Mouse (Mus musculus) kidney, embryonic 16.5 days (tissue): Measurements from ENCODE around the gene Efs. TPM values are rescaled to one million over a fixed set of nuclear protein-coding genes. Genes with fewer than 3 reads are reported as not detected.

Experiments
- ATAC-seq: fragments of 200-750 bp; cut with Nextera tagmentation; 2 replicates; pipeline ENCODE4 v1.8.0; 2017; ENCODE audit warnings: moderate TSS enrichment; ENCODE audit not compliant: low FRiP score, low TSS enrichment
- H3K27ac ChIP-seq: fragments of 300-500 bp; sonication (generic); 2 replicates; pipeline ENCODE4 v1.5.1; 2014; ENCODE audit warnings: low read length
- H3K27me3 ChIP-seq: fragments of 300-500 bp; sonication (generic); 2 replicates; pipeline ENCODE4 v1.6.1; 2014; ENCODE audit warnings: low read length, control low read depth, mixed read lengths; ENCODE audit not compliant: insufficient read depth
- H3K36me3 ChIP-seq: fragments of 300-500 bp; sonication (generic); 2 replicates; pipeline ENCODE4 v1.6.1; 2014; ENCODE audit warnings: low read length, control low read depth, mixed read lengths; ENCODE audit not compliant: insufficient read depth
- H3K4me1 ChIP-seq: fragments of 300-500 bp; sonication (generic); 2 replicates; pipeline ENCODE4 v1.6.1; 2014; ENCODE audit warnings: low read length, control low read depth, mixed read lengths; ENCODE audit not compliant: insufficient read depth
- H3K4me2 ChIP-seq: fragments of 300-500 bp; sonication (generic); replicated peaks from 2 replicates; pipeline ENCODE4 v1.6.1; 2014; ENCODE audit warnings: low read depth, low read length
- H3K4me3 ChIP-seq: fragments of 300-500 bp; sonication (generic); 2 replicates; pipeline ENCODE4 v1.5.1; 2014; ENCODE audit warnings: mild to moderate bottlenecking, low read length
- H3K9ac ChIP-seq: fragments of 300-500 bp; sonication (generic); replicated peaks from 2 replicates; pipeline ENCODE4 v1.6.1; 2014; ENCODE audit warnings: low read length
- H3K9me3 ChIP-seq: fragments of 300-500 bp; sonication (generic); 2 replicates; pipeline ENCODE4 v1.6.1; 2016; ENCODE audit warnings: low read length, control low read depth
- WGBS: fragments of 180-500 bp; shearing (Covaris S2); extraction: QIAGEN DNeasy Blood & Tissue Kit; methylation state at CpG from one replicate; pipeline ENCODE4 v1.1.7; 2014; 5-methylcytosine and 5-hydroxymethylcytosine counted together
- polyA plus RNA-seq: library from polyadenylated mRNA; unstranded; fragments of >200 nt; fragmentation: Nextera tagmentation; extraction: Ambion mirVana; gene quantifications from 2 replicates; pipeline ENCODE4 v1.2.1, GENCODE M21; 2015

The Efs gene
- polyA plus RNA-seq, 1 experiment from 2014 or later: 30.0 TPM

GRCm38 (mm10) chr14:54903641-54904040 is 22.3 kb downstream of the Efs start:
- no peak overlapping the region for H3K4me2 ChIP-seq
- no peak for ATAC-seq
- H3K4me1 ChIP-seq: 0 out of 2 replicates have a peak, but pooled peaks cover 2% of the 10 kb centered on the region
- H3K4me3 ChIP-seq: no peak overlapping the region
- H3K36me3 ChIP-seq: peaks cover 24% of the 10 kb centered on the region
- H3K27ac ChIP-seq: no peak overlapping the region
- WGBS: 85% methylated on average over 4 of the region's 4 CpGs
- no peaks in the 10 kb centered on the region for H3K9me3 ChIP-seq
- H3K27me3 ChIP-seq: no peaks in the 10 kb centered on the region
- no peak overlapping the region for H3K9ac ChIP-seq

GRCm38 (mm10) chr14:54900383-54900782 is 25.5 kb downstream of the Efs start:
- Histone ChIP-seq H3K36me3 (peaks cover 29% of the 10 kb centered on the region), H3K4me1 (peaks cover 27% of the 10 kb centered on the region), H3K27me3 (no peaks in the 10 kb centered on the region), H3K9ac (no peak overlapping the region), H3K27ac (0 out of 2 replicates have a peak overlapping the region, but pooled peaks have one; percentile 8), H3K4me3 (no peak overlapping the region), H3K9me3 (no peaks in the 10 kb centered on the region), H3K4me2 (no peak overlapping the region)
- WGBS: under 1% methylated on average over 3 of the region's 3 CpGs
- ATAC-seq: peak; percentile 40; the same call in 1 of the 2 replicates

- no peaks in the 10 kb centered on the region for H3K9me3 ChIP-seq
- H3K36me3 ChIP-seq: peaks cover 29% of the 10 kb centered on the region
- no peaks in the 10 kb centered on the region for H3K27me3 ChIP-seq
- WGBS: 34% methylated on average over 2 of the region's 2 CpGs
- H3K27ac ChIP-seq: peak overlapping the region; percentile 27
- H3K4me2 ChIP-seq: no peak overlapping the region
- H3K4me1 ChIP-seq: peaks cover 33% of the 10 kb centered on the region
- H3K4me3 ChIP-seq: no peak overlapping the region
- ATAC-seq: no peak
- peak overlapping the region; percentile 3; the same call in 1 of the 2 replicates for H3K9ac ChIP-seq
These were observed 28.5 kb downstream of the Efs start for GRCm38 (mm10) chr14:54897445-54897844.

- peak overlapping the region; percentile 93 for H3K4me3 ChIP-seq
- no peaks in the 10 kb centered on the region for H3K9me3 ChIP-seq
- peak overlapping the region; percentile 96 for H3K27ac ChIP-seq
- peak overlapping the region; percentile 100 for H3K9ac ChIP-seq
- peak; percentile 72 for ATAC-seq
- under 1% methylated on average over 38 of the region's 54 CpGs for WGBS
- peaks cover 29% of the 10 kb centered on the region for H3K36me3 ChIP-seq
- H3K4me2 ChIP-seq: peak overlapping the region; percentile 82
- H3K4me1 ChIP-seq: peaks cover 31% of the 10 kb centered on the region
- H3K27me3 ChIP-seq: no peaks in the 10 kb centered on the region
These were observed 31.4 kb downstream of the Efs start for GRCm38 (mm10) chr14:54894296-54895151.

- 0% methylated on average over 38 of the region's 38 CpGs for WGBS
- Histone ChIP-seq H3K4me3 (peak overlapping the region; percentile 93), H3K9ac (peak overlapping the region; percentile 100), H3K27me3 (no peaks in the 10 kb centered on the region), H3K4me2 (peak overlapping the region; percentile 53), H3K36me3 (peaks cover 29% of the 10 kb centered on the region), H3K4me1 (peaks cover 31% of the 10 kb centered on the region), H3K9me3 (no peaks in the 10 kb centered on the region), H3K27ac (peak overlapping the region; percentile 96)
- ATAC-seq: peak; percentile 99
These were observed 32.2 kb downstream of the Efs start for GRCm38 (mm10) chr14:54893651-54894181.

GRCm38 (mm10) chr14:54892200-54892599 is 33.7 kb downstream of the Efs start, which contains the start of gene Pabpn1:
Gene Pabpn1, plus strand, starts transcription at chr14:54892500.
- peak within 1 kb of the TSS; percentile 93 for H3K4me3 ChIP-seq
- WGBS: 92% methylated on average over 3 of the region's 3 CpGs
- peak within 1 kb of the TSS; percentile 68 for H3K9ac ChIP-seq
- peaks cover 25% of the 10 kb centered on the region for H3K4me1 ChIP-seq
- peak within 1 kb of the TSS; percentile 53 for H3K4me2 ChIP-seq
- peak within 1 kb of the TSS; percentile 89 for H3K27ac ChIP-seq
- no peak for ATAC-seq
- H3K27me3 ChIP-seq: no peaks in the 10 kb centered on the region
- H3K9me3 ChIP-seq: no peaks in the 10 kb centered on the region
- peaks cover 18% of the 10 kb centered on the region for H3K36me3 ChIP-seq

GRCm38 (mm10) chr14:54885309-54885708 is 40.6 kb downstream of the Efs start:
- H3K27me3 ChIP-seq: no peaks in the 10 kb centered on the region
- WGBS: 83% methylated on average over 11 of the region's 11 CpGs
- peak overlapping the region; percentile 69; the same call in 1 of the 2 replicates for H3K4me2 ChIP-seq
- 0 out of 2 replicates have a peak, but pooled peaks cover 2% of the 10 kb centered on the region for H3K36me3 ChIP-seq
- no peak overlapping the region for H3K4me3 ChIP-seq
- H3K27ac ChIP-seq: no peak overlapping the region
- H3K9me3 ChIP-seq: no peaks in the 10 kb centered on the region
- 0 out of 2 replicates have a peak overlapping the region, but pooled peaks have one; percentile 15 for H3K9ac ChIP-seq
- no peak for ATAC-seq
- H3K4me1 ChIP-seq: peaks cover 22% of the 10 kb centered on the region

GRCm38 (mm10) chr14:54884022-54884712 is 41.8 kb downstream of the Efs start:
- ATAC-seq: peak; percentile 7; the same call in 1 of the 2 replicates
- peak overlapping the region; percentile 99 for H3K27ac ChIP-seq
- H3K9me3 ChIP-seq: no peaks in the 10 kb centered on the region
- peaks cover 22% of the 10 kb centered on the region for H3K4me1 ChIP-seq
- peak overlapping the region; percentile 69 for H3K4me2 ChIP-seq
- WGBS: 12% methylated on average over 21 of the region's 21 CpGs
- 0 out of 2 replicates have a peak, but pooled peaks cover 2% of the 10 kb centered on the region for H3K36me3 ChIP-seq
- H3K4me3 ChIP-seq: peak overlapping the region; percentile 81
- no peaks in the 10 kb centered on the region for H3K27me3 ChIP-seq
- H3K9ac ChIP-seq: peak overlapping the region; percentile 91

- 0 out of 2 replicates have a peak, but pooled peaks cover 2% of the 10 kb centered on the region for H3K36me3 ChIP-seq
- H3K27me3 ChIP-seq: no peaks in the 10 kb centered on the region
- H3K4me1 ChIP-seq: peaks cover 22% of the 10 kb centered on the region
- H3K4me2 ChIP-seq: peak within 1 kb of the TSS; percentile 69
- peak within 1 kb of the TSS; percentile 81 for H3K4me3 ChIP-seq
- peak; percentile 94 for ATAC-seq
- H3K9me3 ChIP-seq: no peaks in the 10 kb centered on the region
- under 1% methylated on average over 24 of the region's 27 CpGs for WGBS
- peak within 1 kb of the TSS; percentile 91 for H3K9ac ChIP-seq
- peak within 1 kb of the TSS; percentile 99 for H3K27ac ChIP-seq
These were observed 42.5 kb downstream of the Efs start, which contains the start of the genes Bcl2l2 and Gm20521 for GRCm38 (mm10) chr14:54883154-54884021. Gene Bcl2l2, plus strand, starts transcription at chr14:54883377. Gene Gm20521, plus strand, starts transcription at chr14:54883441.
